Mouse (Mus musculus) erythroblast, embryonic 14.5 days (primary cell): Measurements from ENCODE around the gene Arhgef2.

ENCODE experiments used
- GATA1 ChIP-seq: IDR thresholded peaks from 2 replicates; pipeline ENCODE4 v1.6.1; 2012; ENCODE audit warnings: low read length, inconsistent platforms, mixed read lengths
- TAL1 ChIP-seq: IDR thresholded peaks from 3 replicates; pipeline ENCODE4 v1.6.1; 2012; ENCODE audit warnings: low read length, inconsistent platforms, mixed read lengths

DNA sequence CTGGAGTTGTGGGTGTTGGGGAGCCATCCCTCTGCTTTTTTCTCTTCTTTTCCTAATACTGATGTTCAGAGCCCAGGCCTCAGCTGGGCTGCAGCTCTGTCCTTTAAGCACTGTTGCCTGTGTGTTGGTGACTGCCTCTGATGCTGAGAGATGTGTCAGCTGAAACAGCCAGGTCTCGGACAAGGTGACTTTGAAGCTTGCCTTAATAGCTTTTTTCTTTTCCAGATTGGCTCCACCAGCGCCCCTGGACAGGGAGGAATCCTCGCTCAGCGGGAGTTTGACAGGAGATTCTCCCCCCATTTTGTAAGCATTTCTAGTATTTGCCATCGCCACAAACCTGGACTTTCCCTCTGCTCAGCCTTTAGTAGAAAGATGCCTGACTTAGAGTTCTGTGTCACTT, 19.1 kb upstream of the Arhgef2 start:
- TF ChIP-seq GATA1 = no peak
- TF ChIP-seq TAL1 = no peak
